Mouse (Mus musculus) intestine, embryonic 16.5 days (tissue): ENCODE measurements around the gene Notch3. TPM values are rescaled to one million over a fixed set of nuclear protein-coding genes. Genes with fewer than 3 reads are reported as not detected.
A peak's percentile ranks its signal among the peaks of the same experiment; 100 is the strongest.
"Not testable (repeated sequence)": the region's sequence is repeated elsewhere in the genome, so short reads cannot be mapped to it uniquely, and the experiment has no call there.

ENCODE experiments used
- ATAC-seq: fragments of 200-750 bp; cut with Nextera tagmentation; 2 replicates; pipeline ENCODE4 v1.8.0; 2017; ENCODE audit warnings: moderate TSS enrichment, moderate library complexity
- H3K27ac ChIP-seq: fragments of 300-500 bp; sonication (generic); 2 replicates; pipeline ENCODE4 v1.5.1; 2014; ENCODE audit warnings: mild to moderate bottlenecking, low read length
- H3K27me3 ChIP-seq: fragments of 300-500 bp; sonication (generic); replicated peaks from 2 replicates; pipeline ENCODE4 v1.6.1; 2014; ENCODE audit warnings: low read length, control low read depth, mixed read lengths; ENCODE audit not compliant: control insufficient read depth, insufficient read depth
- H3K36me3 ChIP-seq: fragments of 300-500 bp; sonication (generic); 2 replicates; pipeline ENCODE4 v1.6.1; 2014; ENCODE audit warnings: low read length, control low read depth; ENCODE audit not compliant: control insufficient read depth, insufficient read depth
- H3K4me1 ChIP-seq: fragments of 300-500 bp; sonication (generic); 2 replicates; pipeline ENCODE4 v1.6.1; 2014; ENCODE audit warnings: low read length, control low read depth, mixed read lengths; ENCODE audit not compliant: control insufficient read depth, insufficient read depth
- H3K4me2 ChIP-seq: fragments of 300-500 bp; sonication (generic); 2 replicates; pipeline ENCODE4 v1.6.1; 2014; ENCODE audit warnings: low read depth, low read length, control low read depth
- H3K4me3 ChIP-seq: fragments of 300-500 bp; sonication (generic); 2 replicates; pipeline ENCODE4 v1.5.1; 2014; ENCODE audit warnings: mild to moderate bottlenecking, low read length
- H3K9ac ChIP-seq: fragments of 300-500 bp; sonication (generic); 2 replicates; pipeline ENCODE4 v1.6.1; 2014; ENCODE audit warnings: low read depth, low read length
- H3K9me3 ChIP-seq: fragments of 300-500 bp; sonication (generic); 2 replicates; pipeline ENCODE4 v1.6.1; 2016; ENCODE audit warnings: low read length, control low read depth; ENCODE audit not compliant: control insufficient read depth
- WGBS: fragments of 180-500 bp; shearing (Covaris S2); extraction: QIAGEN DNeasy Blood & Tissue Kit; methylation state at CpG from one replicate; pipeline ENCODE4 v1.1.7; 2014; 5-methylcytosine and 5-hydroxymethylcytosine counted together
- polyA plus RNA-seq: library from polyadenylated mRNA; unstranded; fragments of >200 nt; fragmentation: Nextera tagmentation; extraction: Ambion mirVana; gene quantifications from 2 replicates; pipeline ENCODE4 v1.2.1, GENCODE M21; 2015

Gene Notch3
- polyA plus RNA-seq, 1 experiment from 2014 or later: 5.1 TPM

DNA sequence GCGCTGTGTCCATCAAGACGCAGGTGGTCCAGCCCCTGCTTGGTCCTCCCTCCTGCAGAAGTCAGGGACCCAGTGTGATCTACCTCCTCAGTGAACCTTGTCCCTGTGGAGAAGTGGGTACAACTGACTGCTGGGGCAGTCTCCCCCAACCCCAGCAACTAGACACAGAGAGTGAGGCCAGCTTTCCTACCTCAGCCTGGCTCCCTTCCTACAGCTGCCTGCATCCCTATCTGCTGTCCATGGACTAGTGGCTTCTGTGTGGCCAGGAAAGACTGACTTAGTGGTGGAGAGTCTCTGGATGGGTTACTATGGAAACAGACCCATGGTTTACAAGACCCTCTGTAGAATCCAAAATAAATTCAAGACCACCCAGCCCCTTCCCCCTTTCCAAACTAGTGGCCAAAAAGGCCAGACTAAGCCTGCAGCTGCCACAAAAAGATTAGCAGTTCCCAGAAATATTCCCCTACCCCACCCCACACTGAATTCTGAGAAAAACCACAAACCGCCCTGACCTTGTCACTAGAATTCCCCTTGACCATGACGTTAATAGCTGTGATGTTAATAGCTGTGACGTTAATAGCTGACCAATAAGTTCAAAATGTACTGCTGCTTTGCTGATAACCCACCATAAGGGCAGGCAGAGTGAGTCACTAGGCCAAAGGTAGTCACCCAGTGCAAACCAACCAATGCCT is 58.2 kb downstream of the Notch3 start:
- WGBS: 68% methylated on average over 5 of the region's 5 CpGs
- ATAC-seq, H3K27me3 ChIP-seq, H3K27ac ChIP-seq, H3K36me3 ChIP-seq, H3K9me3 ChIP-seq, H3K4me2 ChIP-seq, H3K4me3 ChIP-seq, H3K9ac ChIP-seq, H3K4me1 ChIP-seq: not testable (repeated sequence)

DNA sequence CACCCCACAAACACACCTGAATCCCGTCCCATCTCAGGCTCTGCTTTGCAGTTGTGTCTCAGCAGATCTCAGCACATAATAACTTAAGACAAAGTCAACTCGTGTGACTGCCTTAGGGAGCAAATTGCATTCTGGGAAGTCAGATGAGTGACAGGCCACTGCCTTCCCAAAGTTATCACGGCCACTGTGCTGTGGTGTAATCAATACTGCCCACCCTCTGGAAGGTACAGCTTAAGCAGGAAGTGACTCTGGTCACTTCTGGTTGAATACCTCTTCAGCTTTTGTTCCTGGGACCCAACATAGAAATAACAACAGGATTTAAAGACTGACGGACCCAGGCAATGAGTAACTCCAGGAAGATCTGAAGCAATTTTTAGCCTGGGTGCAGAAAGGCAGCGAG is 58.8 kb downstream of the Notch3 start:
- 61% methylated on average over 5 of the region's 5 CpGs for WGBS
- no peaks in the 10 kb centered on the region for H3K4me1 ChIP-seq
- no peaks in the 10 kb centered on the region for H3K36me3 ChIP-seq
- no peak overlapping the region for H3K27ac ChIP-seq
- no peak for ATAC-seq
- no peak overlapping the region for H3K4me3 ChIP-seq
- no peak overlapping the region for H3K4me2 ChIP-seq
- H3K9ac ChIP-seq: no peak overlapping the region
- no peaks in the 10 kb centered on the region for H3K9me3 ChIP-seq
- no peaks in the 10 kb centered on the region; the same call in 1 of the 2 replicates for H3K27me3 ChIP-seq

DNA sequence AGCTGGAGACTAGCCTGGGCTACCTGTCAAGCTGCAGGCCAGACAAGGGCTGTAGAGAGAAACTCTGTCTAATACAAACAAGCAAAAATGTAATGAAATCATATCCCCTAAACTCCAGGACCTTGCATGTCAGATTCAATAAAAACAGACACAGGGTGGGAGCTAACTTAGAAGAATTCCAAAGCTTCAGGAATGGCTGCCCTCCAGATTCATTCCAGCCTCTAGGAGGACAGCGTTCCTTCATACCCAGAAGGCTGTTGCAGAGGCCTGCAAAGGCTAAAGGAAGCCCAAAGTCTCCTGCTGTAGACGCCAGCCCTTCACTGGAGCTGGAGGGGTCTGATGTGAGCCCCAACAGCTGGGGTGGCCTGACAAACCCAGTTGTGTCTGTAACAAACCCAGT is 60.3 kb downstream of the Notch3 start:
- no peaks in the 10 kb centered on the region for H3K36me3 ChIP-seq
- WGBS: 68% methylated on average over 2 of the region's 2 CpGs
- H3K4me3 ChIP-seq: no peak overlapping the region
- no peaks in the 10 kb centered on the region for H3K9me3 ChIP-seq
- ATAC-seq: no peak
- H3K27me3 ChIP-seq: no peaks in the 10 kb centered on the region; the same call in 1 of the 2 replicates
- H3K27ac ChIP-seq: no peak overlapping the region
- no peak overlapping the region for H3K4me2 ChIP-seq
- no peaks in the 10 kb centered on the region for H3K4me1 ChIP-seq
- no peak overlapping the region for H3K9ac ChIP-seq

DNA sequence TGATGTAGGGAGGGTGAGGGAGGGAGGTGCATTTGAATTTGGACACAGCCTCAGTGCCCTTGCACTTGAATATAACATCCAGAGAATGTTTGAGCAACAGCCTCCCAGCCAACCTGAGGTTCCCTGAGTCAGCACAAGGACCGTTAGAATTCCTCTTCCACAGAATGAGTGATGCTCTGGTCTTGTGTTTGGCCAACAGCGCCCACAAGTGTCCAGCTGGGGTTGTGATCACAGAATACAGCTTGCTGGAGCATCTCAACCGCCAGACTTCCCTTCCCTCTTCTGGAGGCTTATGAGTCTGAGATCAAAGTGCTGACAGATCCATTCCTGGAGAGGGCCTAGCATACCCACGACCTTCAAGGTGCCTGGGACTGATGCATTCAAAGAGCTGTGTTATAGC is 63.6 kb downstream of the Notch3 start:
- no peaks in the 10 kb centered on the region for H3K9me3 ChIP-seq
- WGBS: 19% methylated on average over 4 of the region's 4 CpGs
- no peaks in the 10 kb centered on the region for H3K36me3 ChIP-seq
- H3K27ac ChIP-seq: no peak overlapping the region
- H3K4me3 ChIP-seq: no peak overlapping the region
- peaks cover 5% of the 10 kb centered on the region; the same call in 1 of the 2 replicates for H3K27me3 ChIP-seq
- peaks cover 10% of the 10 kb centered on the region for H3K4me1 ChIP-seq
- no peak overlapping the region for H3K9ac ChIP-seq
- no peak for ATAC-seq
- H3K4me2 ChIP-seq: no peak overlapping the region

DNA sequence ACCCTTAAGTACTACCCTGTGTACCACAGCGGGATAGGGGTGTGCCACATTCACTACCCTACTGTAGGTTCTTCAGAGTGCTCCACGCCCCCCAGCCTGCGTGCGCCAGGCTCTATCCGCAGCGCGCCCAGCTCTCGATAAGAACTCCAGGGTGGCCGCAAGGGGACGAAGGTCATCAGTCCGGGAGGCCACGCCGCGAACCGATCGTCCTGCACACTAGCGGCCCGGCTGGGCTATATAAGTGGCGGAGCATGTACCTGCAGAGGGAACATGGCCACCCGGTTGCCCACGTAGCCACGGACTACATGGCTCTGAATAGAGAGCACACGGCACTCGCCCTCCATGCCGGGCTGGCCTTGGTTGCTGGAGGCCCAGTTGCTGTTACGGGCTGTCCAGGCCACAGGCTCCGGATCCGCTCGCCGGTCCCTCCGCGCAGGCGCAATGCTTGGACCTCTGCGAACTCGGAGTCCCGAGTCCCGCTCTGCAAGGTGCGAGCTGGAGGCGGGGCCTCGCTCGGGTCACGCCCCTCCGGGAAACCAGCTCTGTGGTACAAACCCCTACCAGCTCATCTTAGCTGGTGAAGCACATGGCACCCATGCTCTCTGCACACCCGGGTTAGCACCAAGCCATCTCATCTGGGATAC is 66.6 kb downstream of the Notch3 start:
- Histone ChIP-seq H3K27me3 (peaks cover 5% of the 10 kb centered on the region; the same call in 1 of the 2 replicates), H3K36me3 (no peaks in the 10 kb centered on the region), H3K9me3 (no peaks in the 10 kb centered on the region), H3K9ac (peak overlapping the region; percentile 66), H3K4me1 (peaks cover 10% of the 10 kb centered on the region), H3K4me2 (peak overlapping the region; percentile 94), H3K27ac (peak overlapping the region; percentile 40), H3K4me3 (peak overlapping the region; percentile 51)
- peak; percentile 89 for ATAC-seq
- under 1% methylated on average over 44 of the region's 44 CpGs for WGBS

DNA sequence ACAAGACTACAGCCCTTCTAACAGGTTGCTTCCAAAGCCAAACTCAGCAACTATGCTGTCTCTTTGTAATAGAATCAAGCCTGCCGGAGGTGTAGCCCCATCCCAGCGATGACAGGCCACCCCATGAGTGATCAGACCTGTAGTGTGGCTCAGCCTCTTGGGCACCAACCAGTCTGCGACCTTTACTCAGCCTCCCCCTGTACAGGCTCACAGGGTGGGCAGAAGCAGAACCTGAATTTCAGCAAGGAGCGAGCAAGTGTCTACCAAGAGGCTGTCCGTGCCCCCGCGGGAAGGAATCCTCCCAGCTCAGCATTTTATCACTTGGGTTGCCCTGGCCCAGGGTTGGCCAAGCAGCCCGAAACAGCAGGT is 67.1 kb downstream of the Notch3 start:
- Histone ChIP-seq H3K9me3 (no peaks in the 10 kb centered on the region), H3K36me3 (no peaks in the 10 kb centered on the region), H3K27me3 (peaks cover 5% of the 10 kb centered on the region; the same call in 1 of the 2 replicates), H3K4me1 (peaks cover 10% of the 10 kb centered on the region), H3K27ac (peak overlapping the region; percentile 34), H3K4me3 (peak overlapping the region; percentile 51), H3K4me2 (peak overlapping the region; percentile 94), H3K9ac (peak overlapping the region; percentile 66)
- WGBS: 26% methylated on average over 8 of the region's 8 CpGs
- peak; percentile 48 for ATAC-seq

DNA sequence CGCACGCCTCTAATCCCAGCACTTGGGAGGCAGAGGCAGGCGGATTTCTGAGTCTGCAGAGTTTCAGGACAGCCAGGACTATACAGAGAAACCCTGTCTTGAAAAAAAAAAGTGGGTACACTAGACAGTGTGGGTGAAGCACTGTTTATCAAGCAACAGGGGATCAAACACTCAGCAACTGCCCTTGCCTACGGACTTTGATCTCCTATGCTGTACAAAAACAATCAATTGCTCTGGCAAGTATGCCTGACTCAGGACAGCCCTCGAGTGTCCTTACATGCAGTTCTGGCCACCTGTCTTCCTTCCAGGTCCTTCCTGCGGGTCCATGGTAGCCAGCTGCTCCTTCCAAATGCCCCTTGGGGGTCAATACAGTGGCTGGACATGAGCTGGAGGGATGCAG is 67.7 kb downstream of the Notch3 start:
- not testable (repeated sequence) for H3K9ac ChIP-seq, H3K27me3 ChIP-seq, H3K36me3 ChIP-seq, H3K4me3 ChIP-seq, H3K4me1 ChIP-seq, H3K4me2 ChIP-seq, H3K9me3 ChIP-seq, H3K27ac ChIP-seq
- WGBS: 76% methylated on average over 5 of the region's 6 CpGs
- ATAC-seq: peak; percentile 57

DNA sequence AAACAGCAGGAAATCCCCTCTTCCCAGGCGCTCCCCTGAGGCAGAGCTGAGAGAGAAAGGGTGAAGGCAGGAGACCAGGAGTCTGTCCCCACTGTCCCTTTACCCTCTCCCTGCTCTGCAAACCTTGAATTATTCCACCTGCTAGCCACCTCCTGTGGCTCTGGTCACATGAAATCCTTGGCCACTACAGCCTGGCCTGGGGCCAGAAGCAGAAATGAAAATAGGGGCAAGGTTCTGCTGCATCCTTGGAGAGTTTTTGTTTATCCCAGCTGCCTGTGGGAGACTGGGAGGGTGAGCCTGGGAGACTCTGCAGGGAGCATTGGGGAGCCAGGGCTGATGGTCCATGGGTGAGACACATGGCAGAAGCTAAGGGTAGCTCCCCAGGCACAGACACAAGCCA is 69.0 kb downstream of the Notch3 start:
- peaks cover 5% of the 10 kb centered on the region; the same call in 1 of the 2 replicates for H3K27me3 ChIP-seq
- no peak for ATAC-seq
- peaks cover 10% of the 10 kb centered on the region for H3K4me1 ChIP-seq
- H3K4me3 ChIP-seq: no peak overlapping the region
- H3K4me2 ChIP-seq: no peak overlapping the region
- H3K36me3 ChIP-seq: no peaks in the 10 kb centered on the region
- WGBS: 71% methylated on average over 1 of the region's 1 CpGs
- no peak overlapping the region for H3K27ac ChIP-seq
- H3K9ac ChIP-seq: no peak overlapping the region
- 0 out of 2 replicates have a peak, but pooled peaks cover 6% of the 10 kb centered on the region for H3K9me3 ChIP-seq

DNA sequence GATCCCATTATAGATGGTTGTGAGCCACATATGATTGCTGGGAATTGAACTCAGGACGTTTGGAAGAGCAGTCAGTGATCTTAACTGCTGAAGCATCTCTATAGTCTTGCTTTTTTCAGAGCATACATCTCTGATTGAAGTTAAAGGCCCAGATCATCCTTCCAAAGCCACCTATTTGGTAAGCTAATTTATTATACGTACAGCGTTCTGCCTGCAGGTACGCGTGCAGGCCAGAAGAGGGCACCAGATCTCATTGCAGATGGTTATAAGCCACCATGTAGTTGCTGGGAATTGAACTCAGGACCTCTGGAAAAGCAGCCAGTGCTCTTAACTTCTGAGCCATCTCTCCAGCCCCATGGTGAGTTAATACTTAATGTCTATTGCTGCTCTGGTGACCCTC is 73.8 kb downstream of the Notch3 start:
- Histone ChIP-seq H3K27ac (no peak overlapping the region), H3K27me3 (no peaks in the 10 kb centered on the region), H3K36me3 (no peaks in the 10 kb centered on the region), H3K9ac (no peak overlapping the region), H3K4me3 (no peak overlapping the region), H3K4me2 (no peak overlapping the region), H3K4me1 (peaks cover 10% of the 10 kb centered on the region), H3K9me3 (0 out of 2 replicates have a peak, but pooled peaks cover 6% of the 10 kb centered on the region)
- ATAC-seq: no peak
- WGBS: 89% methylated on average over 5 of the region's 5 CpGs
